Mouse (Mus musculus) embryo, embryonic 10.5 days (tissue): Measurements from ENCODE around the gene Trappc2l.

Experiments
- DNase-seq: peaks from one replicate; pipeline ENCODE4 v3.0.0-alpha.2; 2015; ENCODE audit warnings: low spot score

Gene Trappc2l

GRCm38 (mm10) chr8:122580926-122581325, 30.5 kb upstream of the Trappc2l start:
- DNase-seq: no peak

GRCm38 (mm10) chr8:122584981-122585380, 26.5 kb upstream of the Trappc2l start:
- DNase-seq: no peak

GRCm38 (mm10) chr8:122585411-122585891, 26.0 kb upstream of the Trappc2l start:
- DNase-seq: no peak

GRCm38 (mm10) chr8:122586171-122586570, 25.3 kb upstream of the Trappc2l start:
- no peak for DNase-seq

- no peak for DNase-seq
These were observed 24.7 kb upstream of the Trappc2l start for GRCm38 (mm10) chr8:122586749-122587148.

GRCm38 (mm10) chr8:122593240-122593639, 18.2 kb upstream of the Trappc2l start:
- DNase-seq: no peak

GRCm38 (mm10) chr8:122593783-122594507, 17.5 kb upstream of the Trappc2l start:
- no peak for DNase-seq

GRCm38 (mm10) chr8:122596031-122596430, 15.4 kb upstream of the Trappc2l start:
- DNase-seq: no peak

GRCm38 (mm10) chr8:122600666-122601065, 10.8 kb upstream of the Trappc2l start:
- no peak for DNase-seq

- DNase-seq: no peak
These were observed 6.8 kb upstream of the Trappc2l start for GRCm38 (mm10) chr8:122604640-122605039.

GRCm38 (mm10) chr8:122605367-122605766, 6.1 kb upstream of the Trappc2l start:
- DNase-seq: no peak

- no peak for DNase-seq
These were observed 4.6 kb upstream of the Trappc2l start for GRCm38 (mm10) chr8:122606810-122607209.

- DNase-seq: no peak
These were observed 1.2 kb upstream of the Trappc2l start for GRCm38 (mm10) chr8:122610209-122610608.

GRCm38 (mm10) chr8:122610612-122611277, 695 bp upstream of the Trappc2l start:
- DNase-seq: no peak

- DNase-seq: no peak
These were observed 4.9 kb downstream of the Trappc2l start for GRCm38 (mm10) chr8:122616181-122616905.

GRCm38 (mm10) chr8:122617947-122618546, 6.6 kb downstream of the Trappc2l start:
- DNase-seq: peak; percentile 87

GRCm38 (mm10) chr8:122618660-122619378, 7.4 kb downstream of the Trappc2l start:
- DNase-seq: no peak

- no peak for DNase-seq
These were observed 9.0 kb downstream of the Trappc2l start for GRCm38 (mm10) chr8:122620446-122620845.

- DNase-seq: no peak
These were observed 11.3 kb downstream of the Trappc2l start, which contains the start of gene Pabpn1l for GRCm38 (mm10) chr8:122622727-122623126. TSS of gene Pabpn1l (minus strand) at chr8:122622739.

GRCm38 (mm10) chr8:122623844-122624642, 12.6 kb downstream of the Trappc2l start:
- DNase-seq: no peak

- no peak for DNase-seq
These were observed 13.2 kb downstream of the Trappc2l start for GRCm38 (mm10) chr8:122624653-122625052.
